Mouse (Mus musculus) frontal cortex, postnatal 10 days (tissue): Measurements from ENCODE around the gene Medag.

ENCODE experiments used
- DNase-seq, 2 experiments: peaks; one replicate each; pipeline ENCODE4 v3.0.0; 2022; ENCODE audit warnings: low spot score in 2 of 2, mixed read lengths in 1 of 2

The Medag gene

DNA sequence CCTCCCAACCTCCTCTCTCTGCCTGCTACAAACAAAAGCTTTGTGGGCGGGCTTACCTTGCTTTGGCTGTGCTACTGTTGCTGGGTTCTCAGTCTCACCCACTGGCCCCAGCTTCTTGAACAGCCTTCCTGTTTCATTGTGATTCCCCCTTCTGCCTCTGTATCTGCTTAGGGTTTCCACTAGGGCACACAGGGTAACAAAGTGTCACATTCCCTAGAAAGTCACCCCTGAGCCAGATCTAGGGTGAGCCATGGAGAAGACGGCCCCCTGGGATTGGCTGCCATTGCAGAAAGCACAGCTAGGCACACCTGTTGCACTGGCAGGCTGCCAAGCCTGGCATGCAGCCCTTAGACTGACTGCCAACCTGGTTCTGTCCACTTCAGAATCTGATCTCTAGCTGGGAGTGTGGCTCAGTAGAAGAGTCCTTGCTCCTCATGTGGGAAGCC, 17.3 kb downstream of the Medag start:
- DNase-seq: no peak

DNA sequence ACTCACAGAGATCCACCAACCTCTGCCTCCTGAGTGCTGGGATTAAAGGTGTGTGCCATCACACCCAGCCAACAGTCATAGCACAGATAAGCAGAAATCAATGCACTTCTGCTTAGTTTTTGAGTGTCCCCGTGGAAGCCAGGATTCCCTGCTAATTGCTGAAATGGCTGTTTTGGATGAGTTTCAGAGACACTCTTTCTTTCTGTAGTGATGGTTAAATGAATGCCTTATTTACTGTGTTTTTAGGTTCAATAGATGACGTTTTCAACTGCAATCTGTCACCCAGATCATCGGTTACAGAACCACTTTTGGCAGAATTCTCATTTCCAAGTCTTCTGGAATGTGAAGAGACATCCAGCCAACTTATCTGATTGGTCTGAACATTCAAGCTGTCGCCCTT, 18.0 kb downstream of the Medag start:
- DNase-seq: no peak

DNA sequence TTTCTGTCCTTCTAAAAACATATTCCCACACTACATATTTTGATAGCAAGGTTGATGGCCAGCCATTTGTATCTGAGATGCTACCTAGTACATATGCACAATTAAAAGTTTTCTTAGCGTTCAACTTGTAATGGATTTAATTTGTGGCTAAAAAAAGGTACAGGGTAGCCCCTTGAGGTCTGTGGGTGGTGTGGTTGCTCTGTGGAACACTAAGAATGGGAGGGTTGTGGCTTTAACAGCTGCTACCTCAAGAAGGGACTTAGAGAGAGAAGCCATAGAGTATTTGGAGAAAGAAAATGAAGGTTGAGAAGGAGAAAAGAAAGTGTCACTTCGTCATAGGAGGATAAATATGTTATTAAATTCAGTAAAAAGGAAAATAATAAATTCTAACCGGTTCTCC, 19.4 kb downstream of the Medag start:
- no peak for DNase-seq

- no peak for DNase-seq
These were observed 22.1 kb downstream of the Medag start for GRCm38 (mm10) chr5:149433618-149434017.

DNA sequence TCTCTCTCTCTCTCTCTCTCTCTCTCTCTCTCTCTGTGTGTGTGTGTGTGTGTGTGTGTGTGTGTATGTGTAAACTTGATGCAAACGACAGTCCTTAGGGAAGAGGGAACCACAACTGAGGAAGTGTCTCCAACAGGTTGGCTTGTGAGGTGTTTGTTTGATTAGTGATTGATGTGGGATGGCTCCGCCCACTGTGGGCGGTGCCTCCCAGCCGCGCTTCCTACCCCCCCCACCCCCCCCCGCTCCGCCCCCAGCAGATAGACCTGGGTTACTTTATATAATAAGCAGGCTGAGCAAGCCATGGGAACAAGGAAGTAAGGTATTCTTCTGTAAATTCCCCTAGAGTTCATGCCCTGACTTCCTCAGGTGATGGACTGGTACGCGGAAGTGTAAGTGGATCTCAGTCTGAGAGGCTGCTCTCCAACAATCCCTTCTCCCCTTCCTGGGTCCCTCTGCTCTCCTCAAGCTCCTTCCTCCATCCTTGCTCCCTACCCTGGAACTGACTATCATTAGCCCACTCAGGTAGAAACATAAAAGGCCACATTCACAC, 22.7 kb downstream of the Medag start:
- DNase-seq: no peak

DNA sequence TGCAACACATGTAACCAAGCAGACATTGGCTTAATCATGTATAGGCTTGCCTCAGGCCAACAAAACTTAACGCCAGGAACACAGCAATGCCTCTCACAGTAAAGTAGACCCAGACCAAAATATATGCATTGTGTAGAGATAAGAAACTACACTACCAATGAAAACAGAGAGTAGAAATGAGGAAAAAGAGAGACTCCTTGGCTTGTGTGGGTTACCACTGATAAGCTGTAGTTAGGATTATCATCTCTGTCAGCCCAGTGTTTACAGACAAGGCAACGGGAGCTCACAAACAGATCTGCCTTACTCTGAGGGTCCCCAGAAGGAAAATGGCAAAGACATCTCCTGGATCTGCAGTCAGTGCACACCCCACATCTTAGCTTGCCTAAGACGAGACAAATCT, 25.0 kb downstream of the Medag start:
- DNase-seq: no peak

- no peak for DNase-seq
These were observed 25.6 kb downstream of the Medag start for GRCm38 (mm10) chr5:149437150-149437549.

DNA sequence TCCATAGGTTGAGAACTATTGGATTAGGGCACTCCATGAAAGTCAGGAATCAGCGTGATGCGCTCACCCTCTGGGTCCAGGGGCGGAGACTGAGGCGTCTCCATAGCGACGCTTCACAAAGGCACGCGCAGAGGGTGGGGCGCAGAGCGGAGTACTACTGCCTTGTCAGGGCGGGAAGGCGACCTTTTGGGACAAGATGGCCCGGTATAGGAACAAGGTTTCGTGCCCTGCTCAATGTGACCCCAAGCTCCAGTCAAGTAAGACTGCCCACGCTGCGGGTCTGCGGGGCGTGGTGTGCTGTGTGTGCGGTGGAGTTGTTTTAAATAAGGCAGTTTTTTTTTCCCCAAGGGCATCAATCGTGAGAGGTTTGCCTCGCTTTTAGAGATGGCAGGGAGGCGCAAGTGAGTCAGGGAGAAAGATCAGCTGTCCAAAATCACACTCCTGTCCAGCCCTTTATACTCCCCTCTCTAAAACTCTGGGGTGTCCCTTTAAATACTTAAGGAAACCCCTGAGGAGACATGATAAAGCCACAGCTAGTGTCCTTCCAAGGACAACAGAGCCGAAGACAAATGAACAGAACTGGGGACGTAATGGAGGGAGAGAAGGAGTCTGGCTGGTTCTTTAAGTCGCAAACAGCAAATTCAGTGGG, 28.1 kb downstream of the Medag start, which contains the start of gene Tex26:
TSS of gene Tex26 (plus strand) at position 130 of the 649 bp plus-strand sequence.
- peak; percentile 60 to 76 for DNase-seq

DNA sequence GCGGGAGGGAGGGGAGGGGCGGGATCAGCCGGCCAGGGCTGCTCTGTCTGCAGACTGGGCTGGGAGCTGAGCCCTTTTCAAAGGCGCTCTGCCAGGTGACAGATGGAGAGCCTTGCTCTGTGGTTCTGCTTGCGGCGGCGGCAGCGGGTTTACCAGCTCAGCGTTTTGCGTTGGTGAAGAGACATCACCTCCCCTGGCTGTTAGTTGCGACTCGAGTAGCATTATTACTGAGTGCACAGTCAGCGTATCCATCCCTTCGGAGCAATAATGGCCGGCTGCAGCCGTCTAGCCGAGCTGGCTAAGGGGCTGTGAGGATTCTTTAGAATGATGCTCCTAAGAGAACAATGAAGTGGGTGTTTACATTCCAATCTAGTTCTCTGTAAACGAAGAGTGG, 28.6 kb downstream of the Medag start:
- DNase-seq: peak; percentile 52 to 64

DNA sequence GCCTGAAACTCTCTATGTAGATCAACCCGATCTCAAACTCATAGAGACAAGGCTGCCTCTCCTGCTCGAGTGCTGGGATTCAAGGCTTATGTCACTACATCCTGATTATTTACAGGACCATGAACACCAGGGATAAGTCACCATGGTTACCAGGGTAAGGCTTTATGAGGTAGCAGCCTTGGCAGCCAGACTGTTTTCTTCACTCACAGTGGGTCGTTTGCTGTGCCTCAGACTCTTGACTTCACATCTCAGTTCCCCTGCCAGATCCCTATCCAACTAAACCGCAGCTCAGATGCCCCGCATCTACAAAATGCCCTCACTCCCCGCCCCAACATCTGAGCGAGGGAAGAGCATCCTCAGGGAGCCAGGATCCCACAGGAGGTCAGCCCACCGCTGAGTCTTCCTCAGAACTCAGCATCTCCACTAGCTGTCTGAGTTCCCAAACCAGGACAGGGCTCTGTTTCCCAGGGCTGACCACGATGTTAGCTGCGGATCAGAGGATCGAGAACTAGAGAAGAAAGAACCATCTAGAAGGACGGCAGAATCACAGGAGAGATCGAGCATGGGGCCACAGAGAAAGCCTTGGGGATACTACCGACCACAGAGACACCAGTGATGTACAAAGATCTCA, 30.2 kb downstream of the Medag start:
- no peak for DNase-seq

DNA sequence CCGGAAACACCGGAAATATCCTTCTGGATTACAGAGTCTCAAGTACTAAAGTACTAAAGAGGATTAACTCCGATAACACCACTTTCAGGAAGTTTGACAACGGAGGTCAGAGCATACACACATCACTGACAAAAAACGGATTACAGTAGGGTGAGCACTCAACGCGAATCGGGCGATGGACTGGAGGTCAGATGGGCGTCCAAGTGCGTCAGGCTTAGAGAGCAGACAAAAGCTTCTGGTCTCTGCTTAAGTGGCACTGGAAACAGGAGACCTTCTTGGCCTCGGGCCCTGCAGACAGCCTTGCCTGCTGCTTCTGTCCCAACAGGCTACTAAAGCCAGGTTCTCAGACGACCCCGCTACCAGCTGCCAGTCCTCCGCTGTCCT, 30.7 kb downstream of the Medag start:
- DNase-seq: no peak

DNA sequence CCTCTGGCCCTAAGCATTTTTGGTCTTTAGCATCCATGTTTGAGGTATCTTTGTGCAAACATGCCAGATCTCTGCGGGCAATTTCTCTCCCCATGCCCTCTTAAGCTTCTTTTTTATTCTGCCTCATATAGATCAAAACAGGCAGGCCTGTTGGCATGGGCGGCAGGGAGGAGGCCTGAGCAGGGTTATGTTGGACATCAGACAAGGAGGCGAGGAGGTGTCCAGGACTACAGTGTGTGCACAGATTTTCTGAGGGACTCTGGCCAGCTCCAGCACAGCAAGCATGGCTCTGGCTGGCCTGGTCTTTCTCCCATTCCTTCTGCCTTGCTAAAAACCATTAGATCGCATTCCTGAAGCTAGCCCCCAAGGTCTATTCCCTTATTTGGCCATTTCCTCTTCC, 32.9 kb downstream of the Medag start:
- DNase-seq: no peak

DNA sequence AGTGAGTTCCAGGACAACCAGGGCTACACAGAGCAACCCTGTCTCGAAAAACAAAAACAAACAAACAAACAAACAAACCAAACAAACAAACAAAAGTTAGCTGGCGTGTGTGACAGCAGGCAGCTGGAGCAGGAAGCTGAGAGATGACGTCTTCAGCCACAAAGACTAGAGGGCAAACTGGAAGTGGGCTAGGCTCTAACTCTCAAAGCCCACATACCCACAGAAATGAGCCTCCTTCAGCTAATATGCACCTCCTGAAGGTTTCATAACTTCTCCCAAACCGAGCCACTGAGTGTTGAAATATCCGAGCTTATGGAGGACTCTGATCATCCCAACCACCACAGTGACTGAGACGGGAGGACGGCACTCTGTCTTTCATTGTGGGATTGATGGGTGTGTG, 34.9 kb downstream of the Medag start:
- DNase-seq: no peak

GRCm38 (mm10) chr5:149447733-149448132, 36.2 kb downstream of the Medag start:
- no peak for DNase-seq

- no peak for DNase-seq
These were observed 37.9 kb downstream of the Medag start for GRCm38 (mm10) chr5:149449406-149449805.

DNA sequence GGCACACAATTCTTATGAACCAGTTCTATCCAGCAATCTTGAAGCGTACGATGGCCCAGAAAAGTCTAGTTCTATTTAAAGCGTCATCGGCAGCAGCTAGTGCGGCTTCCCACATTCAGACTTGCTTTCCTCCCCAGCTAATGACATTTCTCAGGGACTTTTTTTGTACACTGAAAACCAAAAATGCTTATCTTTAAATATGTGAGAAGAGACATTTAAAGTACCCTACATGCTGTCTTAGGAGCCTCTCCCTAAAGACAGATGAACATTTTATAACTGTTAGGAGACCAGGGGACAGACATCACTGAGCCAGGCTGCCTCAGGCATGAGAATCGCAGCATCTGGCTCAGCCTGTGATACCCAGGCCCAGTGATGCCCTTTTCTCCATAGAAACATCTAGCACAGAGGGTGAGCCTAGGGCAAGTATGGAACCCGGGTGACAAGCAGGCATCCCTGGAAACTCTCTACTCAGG, 39.7 kb downstream of the Medag start:
- DNase-seq: no peak

DNA sequence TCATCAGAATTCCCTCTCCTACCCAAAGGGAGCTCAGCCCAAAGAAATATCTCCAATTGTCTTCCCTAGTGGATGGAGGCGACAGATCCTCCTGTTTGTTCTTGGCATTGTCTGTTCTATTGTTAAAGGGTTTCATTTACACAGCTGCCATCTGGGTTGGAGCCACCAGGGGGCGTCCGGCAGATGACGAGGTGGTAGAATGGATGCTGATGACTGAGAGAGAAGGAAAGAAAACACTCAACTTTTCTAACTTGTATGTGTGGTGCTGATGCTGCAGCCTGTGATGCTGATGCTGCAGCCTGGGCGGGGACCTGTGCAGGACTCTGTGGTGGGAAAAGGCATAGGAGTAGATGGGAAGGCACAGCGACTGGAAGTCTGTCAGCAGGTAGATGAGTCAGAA, 42.7 kb downstream of the Medag start:
- peak in 1 of 2 experiments; percentile 38 for DNase-seq

DNA sequence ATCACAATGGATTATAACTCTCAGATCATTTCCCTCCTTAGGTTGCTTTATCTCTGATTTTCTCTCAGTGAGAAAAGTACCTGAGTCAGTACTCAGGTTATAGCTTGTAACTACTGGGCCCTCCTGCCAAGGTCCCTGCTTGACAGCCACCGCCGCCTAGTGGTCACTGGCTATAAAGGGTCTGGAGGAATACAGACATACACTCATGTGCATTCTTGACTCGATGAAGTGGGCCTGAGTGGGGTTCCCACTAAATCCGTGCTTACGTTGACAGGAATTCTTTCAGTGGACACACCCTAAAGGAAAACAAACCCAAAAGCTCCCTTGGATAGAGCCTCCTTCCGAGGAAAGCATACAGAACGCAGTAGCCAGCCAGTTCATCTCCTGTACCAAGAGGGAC, 45.0 kb downstream of the Medag start:
- no peak for DNase-seq

- no peak for DNase-seq
These were observed 50.5 kb downstream of the Medag start for GRCm38 (mm10) chr5:149462071-149462470.

- no peak for DNase-seq
These were observed 53.8 kb downstream of the Medag start for GRCm38 (mm10) chr5:149465305-149465704.

DNA sequence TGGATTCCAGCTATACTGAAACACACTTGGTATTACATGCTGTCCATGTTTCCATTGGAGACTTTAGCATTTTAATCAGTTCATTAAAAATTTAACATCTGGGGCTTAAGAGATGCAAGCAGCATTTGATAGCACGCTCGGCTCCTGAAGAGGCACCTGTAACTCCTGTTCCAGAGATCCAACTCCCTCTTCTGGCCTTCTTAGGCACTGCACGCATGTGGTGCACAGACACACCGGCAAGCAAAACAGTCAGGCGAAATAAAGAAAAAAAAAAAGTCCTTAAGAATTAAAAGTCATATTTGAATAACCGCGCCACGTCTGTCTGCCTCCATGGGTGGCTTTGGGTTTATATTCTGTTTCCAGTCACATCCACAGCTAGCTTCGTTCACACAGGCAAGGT, 62.6 kb downstream of the Medag start:
- no peak for DNase-seq

GRCm38 (mm10) chr5:149474701-149475468, 63.3 kb downstream of the Medag start:
- DNase-seq: no peak
